9 mouse cellular contexts compared by ENCODE assay signal in the genomic region with DNA sequence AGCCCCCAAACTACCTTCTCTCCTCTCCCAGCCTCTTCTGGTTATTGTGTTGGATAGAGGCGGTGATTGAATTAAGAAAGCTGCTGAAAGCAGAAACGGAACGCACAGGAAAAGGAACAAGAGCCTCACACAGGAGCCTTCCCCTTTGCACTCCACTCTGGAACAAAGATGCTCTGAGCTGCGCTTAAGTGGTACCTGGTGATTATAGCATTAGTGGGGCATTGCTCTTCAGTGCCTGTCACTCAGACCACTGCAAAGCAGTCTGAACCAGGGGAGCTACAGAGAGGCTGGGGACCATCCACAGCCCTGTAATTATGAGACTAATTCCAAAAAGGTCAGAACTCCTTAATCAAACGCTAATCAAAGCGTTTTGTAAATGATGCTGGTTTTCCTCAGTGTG.
DNase-seq lines count a peak whose midpoint lies in the region; ATAC-seq lines count a peak whose summit lies in the region.
"Had no signal": no experiment of that assay in that cellular context is flagged by ENCODE, and none has a peak within 500 bp of the region (broad histone marks: within the 10 kb centered on the region; RNA-seq: fewer than 3 reads in every experiment).

No protein-coding gene starts in this region.

- H3K4me3 ChIP-seq in heart, embryonic 10.5 days: peak overlapping the region; percentile 46
- H3K4me3 ChIP-seq in lung, embryonic 16.5 days (ENCODE audit: low read length): no peak overlapping the region
- no peak overlapping the region for H3K4me3 ChIP-seq in hindbrain, embryonic 13.5 days
- H3K4me3 ChIP-seq in stomach, embryonic 14.5 days (ENCODE audit: low read depth, low read length): no peak overlapping the region
- H3K4me3 ChIP-seq: liver, embryonic 13.5 days had no signal

- H3K4me1 ChIP-seq in heart, embryonic 10.5 days: peaks cover 9% of the 10 kb centered on the region
- H3K4me1 ChIP-seq in lung, embryonic 16.5 days (replicated peaks; ENCODE audit: control insufficient read depth, insufficient read depth, low read length): peaks cover 7% of the 10 kb centered on the region
- peaks cover 22% of the 10 kb centered on the region for H3K4me1 ChIP-seq in hindbrain, embryonic 13.5 days (replicated peaks)
- H3K4me1 ChIP-seq in stomach, embryonic 14.5 days (ENCODE audit: control insufficient read depth, insufficient read depth, low read length): peaks cover 18% of the 10 kb centered on the region
- H3K4me1 ChIP-seq: liver, embryonic 13.5 days had no signal

- peak overlapping the region; percentile 30 for H3K4me2 ChIP-seq in lung, embryonic 16.5 days (ENCODE audit: low read depth, low read length)
- no peak overlapping the region for H3K4me2 ChIP-seq in hindbrain, embryonic 13.5 days
- H3K4me2 ChIP-seq in stomach, embryonic 14.5 days (replicated peaks; ENCODE audit: low read depth, low read length): peak overlapping the region; percentile 21; the same call in 1 of the 2 replicates
- H3K4me2 ChIP-seq: liver, embryonic 13.5 days had no signal

- H3K9ac ChIP-seq in lung, embryonic 16.5 days (ENCODE audit: low read length): no peak overlapping the region; the same call in 1 of the 2 replicates
- 0 out of 2 replicates have a peak overlapping the region, but pooled peaks have one; percentile 29 for H3K9ac ChIP-seq in hindbrain, embryonic 13.5 days
- no peak overlapping the region for H3K9ac ChIP-seq in stomach, embryonic 14.5 days (replicated peaks; ENCODE audit: low read depth, low read length)
- H3K9ac ChIP-seq: liver, embryonic 13.5 days had no signal

- WGBS in heart, embryonic 10.5 days: 22% methylated on average over 6 of the region's 6 CpGs
- 14% methylated on average over 6 of the region's 6 CpGs for WGBS in lung, embryonic 16.5 days
- WGBS in hindbrain, embryonic 13.5 days: 10% methylated on average over 6 of the region's 6 CpGs
- WGBS in stomach, embryonic 14.5 days: 18% methylated on average over 6 of the region's 6 CpGs

- intact Hi-C loops in heart, postnatal 14 days (cut with DNase I): no loop called here

- H3K36me3 ChIP-seq in heart, embryonic 10.5 days: no peaks in the 10 kb centered on the region
- H3K36me3 ChIP-seq in lung, embryonic 16.5 days (ENCODE audit: control insufficient read depth, insufficient read depth, low read length): no peaks in the 10 kb centered on the region
- H3K36me3 ChIP-seq in hindbrain, embryonic 13.5 days: no peaks in the 10 kb centered on the region
- no peaks in the 10 kb centered on the region for H3K36me3 ChIP-seq in stomach, embryonic 14.5 days (ENCODE audit: control insufficient read depth, insufficient read depth, low read length)
- H3K36me3 ChIP-seq: liver, embryonic 13.5 days had no signal

- no peaks in the 10 kb centered on the region for H3K27me3 ChIP-seq in heart, embryonic 10.5 days (ENCODE audit: insufficient read depth, poor library complexity, severe bottlenecking)
- H3K27me3 ChIP-seq in lung, embryonic 16.5 days (ENCODE audit: control insufficient read depth, insufficient read depth, low read depth, low read length): no peaks in the 10 kb centered on the region
- no peaks in the 10 kb centered on the region for H3K27me3 ChIP-seq in hindbrain, embryonic 13.5 days
- no peaks in the 10 kb centered on the region for H3K27me3 ChIP-seq in stomach, embryonic 14.5 days (ENCODE audit: control insufficient read depth, insufficient read depth, low read length)
- H3K27me3 ChIP-seq: liver, embryonic 13.5 days had no signal

- peak; percentile 26; the same call in 1 of the 2 replicates for ATAC-seq in lung, embryonic 16.5 days (ENCODE audit: low read depth)
- 0 out of 2 replicates have a peak, but pooled peaks have one; percentile 36 for ATAC-seq in hindbrain, embryonic 13.5 days (ENCODE audit: low FRiP score)
- ATAC-seq in stomach, embryonic 14.5 days (ENCODE audit: insufficient number of reproducible peaks, insufficient read depth, low FRiP score, low read depth): peak; percentile 33; the same call in 1 of the 2 replicates

- H3K9me3 ChIP-seq in heart, embryonic 10.5 days: no peaks in the 10 kb centered on the region
- no peaks in the 10 kb centered on the region for H3K9me3 ChIP-seq in lung, embryonic 16.5 days (ENCODE audit: control insufficient read depth, low read length)
- H3K9me3 ChIP-seq in hindbrain, embryonic 13.5 days: no peaks in the 10 kb centered on the region
- H3K9me3 ChIP-seq in stomach, embryonic 14.5 days (ENCODE audit: control insufficient read depth, low read depth, low read length): no peaks in the 10 kb centered on the region
- H3K9me3 ChIP-seq: liver, embryonic 13.5 days had no signal

- no peak for DNase-seq in heart, embryonic 10.5 days (ENCODE audit: low spot score)
- no peak for DNase-seq in heart, postnatal 14 days
- DNase-seq in lung, postnatal 36 days: no peak
- DNase-seq in thymus, postnatal 36 days: no peak
- no peak for DNase-seq in cerebellum, postnatal 10 days
- DNase-seq: liver, embryonic 13.5 days had no signal

- 0 out of 2 replicates have a peak overlapping the region, but pooled peaks have one; percentile 52 for H3K27ac ChIP-seq in heart, embryonic 10.5 days
- no peak overlapping the region for H3K27ac ChIP-seq in lung, embryonic 16.5 days (ENCODE audit: low read length)
- H3K27ac ChIP-seq in hindbrain, embryonic 13.5 days: peak overlapping the region; percentile 49
- H3K27ac ChIP-seq in stomach, embryonic 14.5 days (ENCODE audit: low read length): peak overlapping the region; percentile 22; the same call in 1 of the 2 replicates
- H3K27ac ChIP-seq: liver, embryonic 13.5 days had no signal
